Mouse (Mus musculus) testis, adult 2 months (tissue): ENCODE measurements around the gene Spty2d1. TPM values are rescaled to one million over a fixed set of nuclear protein-coding genes. Genes with fewer than 3 reads are reported as not detected.

ENCODE experiments used
- H3K27ac ChIP-seq: fragments of 200-500 bp; 2 replicates; pipeline ENCODE4 v1.5.1; 2012; ENCODE audit warnings: low read depth, low read length; ENCODE audit not compliant: control insufficient read depth, insufficient read depth
- H3K27me3 ChIP-seq: fragments of 200-500 bp; 2 replicates; pipeline ENCODE4 v1.6.1; 2012; ENCODE audit warnings: mild to moderate bottlenecking, low read length, moderate library complexity; ENCODE audit not compliant: control insufficient read depth, insufficient read depth
- H3K36me3 ChIP-seq: fragments of 200-500 bp; 2 replicates; pipeline ENCODE4 v1.6.1; 2012; ENCODE audit warnings: mild to moderate bottlenecking, low read length; ENCODE audit not compliant: control insufficient read depth, insufficient read depth
- H3K4me1 ChIP-seq: fragments of 200-500 bp; 2 replicates; pipeline ENCODE4 v1.6.1; 2012; ENCODE audit warnings: low read length; ENCODE audit not compliant: control insufficient read depth, insufficient read depth
- H3K4me3 ChIP-seq: fragments of 200-500 bp; 2 replicates; pipeline ENCODE4 v1.5.1; 2012; ENCODE audit warnings: low read depth, mild to moderate bottlenecking, low read length, moderate library complexity, mixed read lengths; ENCODE audit not compliant: control insufficient read depth
- CTCF ChIP-seq: fragments of 200-500 bp; IDR thresholded peaks from 2 replicates; pipeline ENCODE4 v1.5.1; 2012; ENCODE audit warnings: low read depth, mild to moderate bottlenecking, inconsistent platforms, low read length, moderate library complexity; ENCODE audit not compliant: control insufficient read depth, insufficient read depth, insufficient replicate concordance
- POLR2A ChIP-seq: fragments of 200-500 bp; IDR thresholded peaks from 2 replicates; pipeline ENCODE4 v1.6.1; 2012; ENCODE audit warnings: low read depth, mild to moderate bottlenecking, inconsistent platforms, low read length, moderate library complexity; ENCODE audit not compliant: control insufficient read depth
- polyA plus RNA-seq: library from polyadenylated mRNA; depleted of rRNA; stranded (reverse); fragments of >200 nt; gene quantifications from 2 replicates; pipeline ENCODE4 v1.2.3, GENCODE M21; 2012; rRNA removed

The Spty2d1 gene
- polyA plus RNA-seq, 1 experiment = 3.4 TPM

DNA sequence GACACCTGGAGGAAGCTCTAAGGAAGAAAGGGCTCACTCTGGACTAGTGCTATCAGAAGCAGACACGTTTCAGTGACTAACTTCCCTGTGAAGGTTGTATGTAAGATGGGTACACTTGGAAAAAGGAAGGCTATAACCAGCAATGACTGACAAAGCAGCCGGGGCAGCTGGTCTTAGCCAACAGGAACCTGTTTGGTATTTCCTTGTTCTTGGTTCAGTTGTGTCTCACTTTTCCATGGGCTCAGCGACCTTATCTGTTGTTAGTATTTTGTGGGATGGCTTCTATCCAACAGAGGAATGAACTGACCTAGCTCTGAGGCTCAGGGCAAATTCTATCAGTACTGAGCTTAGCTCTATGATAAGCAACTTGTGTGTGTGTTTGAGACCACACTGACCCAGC lies 47.2 kb downstream of the Spty2d1 start:
- H3K36me3 ChIP-seq = no peaks in the 10 kb centered on the region
- no peak for TF ChIP-seq CTCF
- TF ChIP-seq POLR2A = no peak

DNA sequence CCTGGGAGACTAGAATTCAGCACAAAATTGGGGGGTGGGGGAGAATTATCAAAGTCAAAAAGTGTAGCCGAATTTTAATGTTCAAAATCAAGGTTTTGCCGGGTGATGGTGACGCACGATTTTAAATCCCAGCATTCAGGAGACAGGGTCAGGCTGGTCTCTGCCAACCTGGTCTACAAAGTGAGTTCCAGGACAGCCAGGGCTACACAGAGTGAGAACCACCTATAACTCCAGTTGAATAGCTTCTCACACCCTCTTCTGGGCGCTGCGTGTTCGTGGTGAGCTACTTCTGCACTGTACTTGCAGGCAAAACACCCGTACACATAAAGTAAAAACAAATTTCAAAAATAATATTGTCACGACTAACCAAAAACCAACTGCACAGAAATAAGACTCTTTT lies 49.4 kb downstream of the Spty2d1 start:
- no peak overlapping the region for H3K27ac ChIP-seq
- no peaks in the 10 kb centered on the region for H3K36me3 ChIP-seq
- H3K27me3 ChIP-seq = no peaks in the 10 kb centered on the region
- TF ChIP-seq POLR2A (no peak), CTCF (no peak)
- H3K4me1 ChIP-seq = peaks cover 6% of the 10 kb centered on the region
- no peak overlapping the region for H3K4me3 ChIP-seq

More for the DNA sequence above, 47.2 kb downstream of the Spty2d1 start:
- Histone ChIP-seq H3K27me3 (no peaks in the 10 kb centered on the region), H3K4me1 (peaks cover 6% of the 10 kb centered on the region), H3K4me3 (no peak overlapping the region), H3K27ac (no peak overlapping the region)

DNA sequence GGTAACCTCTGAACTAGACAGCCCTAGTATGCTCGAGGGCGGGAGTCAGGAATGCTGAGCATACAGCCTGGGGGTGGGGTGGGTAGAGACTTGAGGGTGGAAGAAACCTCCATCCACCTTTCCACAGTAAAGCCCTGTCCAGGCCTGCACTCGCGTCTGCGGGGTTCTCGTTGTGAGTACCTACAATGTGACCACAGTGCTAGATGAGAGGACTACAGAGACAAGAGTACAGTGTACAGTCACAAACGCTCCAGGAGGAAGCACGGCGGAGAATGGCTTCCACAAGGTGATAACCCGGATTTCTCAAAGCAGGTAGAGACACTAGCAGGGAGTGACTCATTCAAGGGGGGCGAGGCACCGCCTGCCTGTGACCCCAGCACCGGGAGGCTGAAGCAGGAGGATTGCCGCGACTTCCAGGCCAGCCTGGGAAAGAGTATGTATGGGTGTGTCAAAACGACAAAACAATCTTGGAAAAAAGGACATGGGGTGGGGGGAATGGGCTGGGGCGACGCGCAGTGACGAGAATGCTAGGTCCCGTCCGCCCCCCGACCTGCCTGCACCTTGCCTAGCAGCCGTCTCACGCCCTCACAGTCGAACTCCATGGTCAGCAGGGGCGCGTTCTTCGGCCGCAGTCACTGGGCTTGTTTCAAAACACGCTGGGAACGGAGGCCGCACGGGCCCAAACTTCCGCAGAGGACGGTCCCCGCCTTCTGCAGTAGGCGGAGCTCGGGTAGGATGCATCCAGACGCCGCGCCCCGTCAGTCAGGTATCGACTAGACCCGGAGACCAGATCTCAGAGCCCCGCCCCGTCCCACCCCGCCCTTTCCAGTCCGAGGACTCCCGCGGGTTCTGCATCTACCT lies 50.1 kb downstream of the Spty2d1 start, which contains the start of gene Uevld:
Gene Uevld, minus strand, starts transcription at position 697 of the 861 bp plus-strand sequence.
- Histone ChIP-seq H3K27me3 (no peaks in the 10 kb centered on the region), H3K4me1 (peaks cover 6% of the 10 kb centered on the region), H3K27ac (peak within 1 kb of the TSS; percentile 57), H3K4me3 (peak within 1 kb of the TSS; percentile 90), H3K36me3 (no peaks in the 10 kb centered on the region)
- peak; percentile 81 for TF ChIP-seq POLR2A
- TF ChIP-seq CTCF = no peak

Other genes starting within 250 kb of the Spty2d1 start
- 13.1 and 16.5 TPM in 2 replicates for gene Hps5, start 212.3 kb downstream of the Spty2d1 start, polyA plus RNA-seq
- gene Gtf2h1, start 212.3 kb downstream of the Spty2d1 start, polyA plus RNA-seq = 32.3 and 32.7 TPM in 2 replicates
- gene Ldha, start 166.9 kb downstream of the Spty2d1 start, polyA plus RNA-seq = 979 and 1,018 TPM in 2 replicates
- 2,921 and 3,733 TPM in 2 replicates for gene Ldhc, start 147.2 kb downstream of the Spty2d1 start, polyA plus RNA-seq
- 38.3 and 45.7 TPM in 2 replicates for gene Tsg101, start 88.4 kb downstream of the Spty2d1 start, polyA plus RNA-seq
- 2.4 and 2.9 TPM in 2 replicates for gene Uevld, start 49.9 kb downstream of the Spty2d1 start, polyA plus RNA-seq
- 1,349 and 1,518 TPM in 2 replicates for gene Gm9999, start 24.8 kb downstream of the Spty2d1 start, polyA plus RNA-seq
- 37.3 and 42.8 TPM in 2 replicates for gene Tmem86a, start 42.2 kb upstream of the Spty2d1 start, polyA plus RNA-seq
- 0.06 and 0.23 TPM in 2 replicates for gene Ptpn5, start 125.3 kb upstream of the Spty2d1 start, polyA plus RNA-seq
- gene Mrgpra6, start 196.5 kb upstream of the Spty2d1 start, polyA plus RNA-seq = not detected in 2 replicates
- gene Mrgpra9, start 244.4 kb upstream of the Spty2d1 start, polyA plus RNA-seq = not detected in 2 replicates